Mouse (Mus musculus) embryonic facial prominence, embryonic 13.5 days (tissue): ENCODE results near the gene Vmo1. TPM values are rescaled to one million over a fixed set of nuclear protein-coding genes. Genes with fewer than 3 reads are reported as not detected.

Experiments
- ATAC-seq: fragments of 200-750 bp; cut with Nextera tagmentation; 2 replicates; pipeline ENCODE4 v1.8.0; 2017; ENCODE audit warnings: low read depth; ENCODE audit not compliant: insufficient number of reproducible peaks, insufficient read depth, low FRiP score, low TSS enrichment
- H3K27ac ChIP-seq: fragments of 300-500 bp; sonication (generic); 2 replicates; pipeline ENCODE4 v1.5.1; 2015; ENCODE audit warnings: moderate library complexity, mild to moderate bottlenecking, inconsistent platforms
- H3K27me3 ChIP-seq: fragments of 300-500 bp; sonication (generic); 2 replicates; pipeline ENCODE4 v1.6.1; 2015; ENCODE audit warnings: mild to moderate bottlenecking, inconsistent platforms
- H3K36me3 ChIP-seq: fragments of 300-500 bp; sonication (generic); 2 replicates; pipeline ENCODE4 v1.6.1; 2015; ENCODE audit warnings: mild to moderate bottlenecking, inconsistent platforms
- H3K4me1 ChIP-seq: fragments of 300-500 bp; sonication (generic); 2 replicates; pipeline ENCODE4 v1.6.1; 2015; ENCODE audit warnings: inconsistent platforms
- H3K4me2 ChIP-seq: fragments of 300-500 bp; sonication (generic); 2 replicates; pipeline ENCODE4 v1.6.1; 2015; ENCODE audit warnings: moderate library complexity, mild to moderate bottlenecking, inconsistent platforms
- H3K4me3 ChIP-seq: fragments of 300-500 bp; sonication (generic); 2 replicates; pipeline ENCODE4 v1.5.1; 2015; ENCODE audit warnings: mild to moderate bottlenecking, inconsistent platforms
- H3K9ac ChIP-seq: fragments of 300-500 bp; sonication (generic); 2 replicates; pipeline ENCODE4 v1.6.1; 2015; ENCODE audit warnings: mild to moderate bottlenecking, inconsistent platforms
- H3K9me3 ChIP-seq: fragments of 300-500 bp; sonication (generic); 2 replicates; pipeline ENCODE4 v1.6.1; 2016; ENCODE audit warnings: inconsistent platforms
- WGBS: fragments of 180-500 bp; shearing (Covaris S2); methylation state at CpG from one replicate; pipeline ENCODE4 v1.1.7; 2015; ENCODE audit warnings: mixed read lengths; 5-methylcytosine and 5-hydroxymethylcytosine counted together
- polyA plus RNA-seq: library from polyadenylated mRNA; unstranded; fragments of >200 nt; fragmentation: Nextera tagmentation; extraction: Ambion mirVana; gene quantifications from 2 replicates; pipeline ENCODE4 v1.2.1, GENCODE M21; 2015

The Vmo1 gene
- polyA plus RNA-seq, 1 experiment from 2014 or later = not detected

DNA sequence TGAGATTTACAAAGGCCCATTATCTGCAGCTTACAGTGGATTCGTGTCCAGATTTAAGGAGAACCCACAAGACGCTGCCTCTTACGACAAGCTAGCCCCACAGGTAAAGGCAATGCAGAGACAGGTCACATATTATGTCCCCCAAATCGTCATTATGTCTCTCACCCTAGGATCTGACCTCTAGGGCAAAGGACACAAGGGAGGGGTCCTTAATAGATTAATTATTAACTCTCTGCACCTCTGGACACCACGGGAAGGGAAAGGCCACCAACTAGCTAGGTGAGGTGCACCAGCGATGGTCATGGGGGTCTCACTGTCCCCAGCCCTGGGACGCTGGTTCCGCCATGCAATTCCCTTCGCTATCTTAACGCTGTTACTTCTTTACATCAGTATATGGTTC, 4.5 kb upstream of the Vmo1 start, which contains the start of gene Gltpd2:
TSS of gene Gltpd2 (plus strand) at position 274 of the 400 bp plus-strand sequence.
- peak within 1 kb of the TSS; percentile 40 for H3K4me3 ChIP-seq
- no peaks in the 10 kb centered on the region for H3K9me3 ChIP-seq
- no peak within 1 kb of the TSS for H3K27ac ChIP-seq
- WGBS = 78% methylated on average over 10 of the region's 10 CpGs
- no peak for ATAC-seq
- H3K27me3 ChIP-seq = peaks cover 13% of the 10 kb centered on the region
- peaks cover 13% of the 10 kb centered on the region for H3K4me1 ChIP-seq
- peak within 1 kb of the TSS; percentile 60 for H3K4me2 ChIP-seq
- no peaks in the 10 kb centered on the region for H3K36me3 ChIP-seq
- H3K9ac ChIP-seq = peak within 1 kb of the TSS; percentile 75

DNA sequence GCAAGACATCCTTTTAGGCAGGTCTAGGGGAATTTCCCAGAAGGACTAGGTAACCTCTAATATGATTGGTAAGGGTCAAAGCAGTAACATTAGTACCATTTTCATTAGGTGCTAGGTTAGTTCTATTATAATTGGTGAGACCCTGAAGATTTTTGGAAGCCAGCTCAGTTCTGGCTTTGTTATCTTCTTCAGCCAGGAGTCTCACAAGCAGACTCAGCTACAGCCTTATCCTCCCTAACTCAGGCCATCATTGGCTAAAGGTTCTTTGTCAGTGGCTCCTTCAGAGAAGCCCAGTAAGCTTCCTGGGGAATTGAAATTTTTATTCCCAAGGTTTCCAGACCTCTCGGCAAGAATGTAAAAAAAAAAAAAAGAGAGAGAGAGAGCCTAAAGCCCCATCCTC, 4.0 kb upstream of the Vmo1 start:
- Histone ChIP-seq H3K9ac (no peak overlapping the region), H3K4me1 (peaks cover 13% of the 10 kb centered on the region), H3K9me3 (no peaks in the 10 kb centered on the region), H3K36me3 (no peaks in the 10 kb centered on the region), H3K27ac (no peak overlapping the region), H3K27me3 (peaks cover 13% of the 10 kb centered on the region), H3K4me2 (no peak overlapping the region), H3K4me3 (no peak overlapping the region)
- no peak for ATAC-seq
- WGBS = 52% methylated on average over 1 of the region's 1 CpGs

DNA sequence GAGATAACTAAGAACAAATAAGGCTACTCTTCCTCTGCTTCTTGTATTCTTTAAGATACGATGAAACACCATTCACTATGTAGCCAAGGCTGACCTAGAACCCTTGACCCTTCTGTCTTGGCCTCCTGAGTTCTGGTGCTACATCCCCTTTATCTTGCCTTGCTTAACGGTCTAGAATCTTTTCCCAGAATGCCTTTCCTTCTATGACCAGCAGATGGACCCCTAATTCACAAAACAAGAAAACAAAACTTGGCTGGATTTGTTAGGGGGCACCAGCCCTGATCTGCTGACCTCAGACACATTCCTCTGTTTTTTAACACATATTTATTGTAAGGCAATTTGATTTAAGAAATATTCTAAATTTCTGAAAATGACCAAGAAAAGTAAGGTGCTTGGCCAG, 1.9 kb upstream of the Vmo1 start:
- Histone ChIP-seq H3K4me3 (no peak overlapping the region), H3K4me1 (peaks cover 13% of the 10 kb centered on the region), H3K4me2 (no peak overlapping the region), H3K9ac (no peak overlapping the region), H3K27ac (no peak overlapping the region), H3K9me3 (no peaks in the 10 kb centered on the region), H3K36me3 (no peaks in the 10 kb centered on the region), H3K27me3 (peaks cover 13% of the 10 kb centered on the region)
- 18% methylated on average over 2 of the region's 2 CpGs for WGBS
- no peak for ATAC-seq

DNA sequence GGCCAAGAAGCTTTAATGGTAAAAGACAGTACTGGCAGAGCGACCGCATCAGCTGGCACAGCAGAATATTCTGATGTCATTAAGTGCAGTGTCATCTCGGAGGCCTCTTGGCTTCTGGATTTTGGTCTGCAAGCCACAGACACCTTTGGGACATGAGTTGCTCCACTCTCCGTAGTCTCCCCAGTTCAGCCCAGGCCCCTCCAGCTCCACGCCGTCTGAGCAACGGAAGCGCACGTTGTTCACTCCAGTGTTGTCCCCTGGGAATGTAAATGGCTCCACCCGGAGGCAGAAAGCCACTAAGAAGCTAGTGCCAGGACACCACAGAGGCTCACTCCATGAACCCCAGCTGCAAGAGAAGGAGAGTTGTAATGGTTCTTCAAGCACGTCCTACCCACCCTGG, 896 bp downstream of the Vmo1 start:
- Histone ChIP-seq H3K9ac (no peak overlapping the region), H3K27me3 (no peaks in the 10 kb centered on the region; the same call in 1 of the 2 replicates), H3K4me1 (peaks cover 4% of the 10 kb centered on the region), H3K27ac (no peak overlapping the region; the same call in 1 of the 2 replicates), H3K4me2 (no peak overlapping the region), H3K4me3 (no peak overlapping the region), H3K36me3 (no peaks in the 10 kb centered on the region), H3K9me3 (no peaks in the 10 kb centered on the region)
- ATAC-seq = no peak
- WGBS = 52% methylated on average over 11 of the region's 11 CpGs

DNA sequence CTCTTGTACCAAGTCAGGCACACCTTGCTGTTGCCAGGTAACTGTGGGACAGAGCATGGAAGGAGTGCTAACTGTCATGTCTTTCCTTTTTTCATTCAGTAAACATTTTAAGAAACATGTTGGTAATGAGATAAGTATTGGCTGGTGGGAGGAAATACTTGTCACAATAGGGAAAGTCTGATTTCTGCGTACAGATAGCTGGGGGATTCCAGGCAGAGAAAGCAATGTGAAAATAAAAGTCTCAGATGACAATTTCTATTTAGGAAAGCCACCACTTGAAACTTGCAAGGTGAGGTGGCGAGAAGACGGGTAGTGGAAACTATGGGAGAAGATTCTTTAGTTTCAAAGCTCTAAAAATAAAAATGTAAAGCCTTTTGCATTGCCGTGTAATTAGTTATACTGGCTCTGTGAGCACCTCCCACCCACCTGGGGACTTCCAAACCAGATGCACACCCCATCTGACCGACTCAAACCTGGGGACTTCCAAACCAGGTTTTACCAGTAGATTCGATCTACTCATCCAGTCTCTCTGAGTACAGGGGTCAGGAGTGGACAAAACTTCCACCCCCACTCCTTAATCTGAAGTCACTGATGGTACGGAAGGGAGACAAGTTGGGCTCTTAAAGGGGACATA, 1.6 kb downstream of the Vmo1 start:
- H3K27ac ChIP-seq = no peak overlapping the region
- no peak for ATAC-seq
- H3K4me1 ChIP-seq = peaks cover 4% of the 10 kb centered on the region
- H3K36me3 ChIP-seq = no peaks in the 10 kb centered on the region
- H3K9ac ChIP-seq = no peak overlapping the region
- 64% methylated on average over 7 of the region's 7 CpGs for WGBS
- no peaks in the 10 kb centered on the region for H3K9me3 ChIP-seq
- no peaks in the 10 kb centered on the region; the same call in 1 of the 2 replicates for H3K27me3 ChIP-seq
- H3K4me2 ChIP-seq = no peak overlapping the region
- no peak overlapping the region for H3K4me3 ChIP-seq

DNA sequence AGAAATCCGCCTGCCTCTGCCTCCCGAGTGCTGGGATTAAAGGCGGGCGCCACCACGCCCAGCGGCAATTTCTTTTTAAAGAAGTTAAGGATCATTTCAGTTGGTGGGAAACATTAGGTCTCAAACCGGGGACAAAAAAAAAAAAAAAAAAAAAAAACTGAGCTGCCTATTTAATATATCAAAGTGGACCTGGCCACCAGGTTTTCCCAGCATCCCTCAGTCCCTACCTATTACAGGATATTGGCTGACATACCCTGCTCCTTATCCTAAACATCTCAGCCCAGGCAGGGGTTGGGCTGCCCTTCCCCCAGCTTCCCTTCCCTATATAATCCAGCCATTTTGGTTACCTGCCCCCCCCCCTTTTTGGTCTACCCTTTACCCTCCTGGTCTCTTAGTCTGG, 2.6 kb downstream of the Vmo1 start:
- WGBS = 86% methylated on average over 7 of the region's 7 CpGs
- H3K9me3 ChIP-seq = no peaks in the 10 kb centered on the region

DNA sequence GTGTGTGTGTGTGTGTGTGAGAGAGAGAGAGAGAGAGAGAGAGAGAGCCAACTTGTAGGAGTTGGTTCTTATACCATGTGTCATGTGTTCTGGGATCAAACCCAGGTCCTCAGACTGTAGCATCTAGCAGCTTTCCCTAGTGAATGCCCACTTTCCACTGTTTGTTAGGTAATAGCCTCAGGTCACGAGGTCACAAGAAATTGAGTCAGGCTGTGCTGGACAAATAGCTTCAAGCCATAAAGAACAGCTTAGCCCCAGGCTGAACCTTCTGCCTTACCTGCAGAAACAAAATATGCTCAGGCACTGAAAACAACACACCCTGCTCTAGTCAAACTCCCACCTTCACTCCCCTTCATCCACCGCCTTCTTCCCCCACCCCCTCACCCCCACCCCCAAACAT, 3.2 kb downstream of the Vmo1 start:
- Histone ChIP-seq H3K4me1 (peaks cover 4% of the 10 kb centered on the region), H3K36me3 (no peaks in the 10 kb centered on the region), H3K4me2 (no peak overlapping the region), H3K4me3 (no peak overlapping the region), H3K9ac (no peak overlapping the region), H3K9me3 (no peaks in the 10 kb centered on the region), H3K27ac (no peak overlapping the region), H3K27me3 (no peaks in the 10 kb centered on the region; the same call in 1 of the 2 replicates)
- no peak for ATAC-seq
- WGBS = 48% methylated on average over 2 of the region's 2 CpGs

More for the DNA sequence above, 2.6 kb downstream of the Vmo1 start:
- ATAC-seq = no peak
- Histone ChIP-seq H3K27ac (no peak overlapping the region), H3K27me3 (no peaks in the 10 kb centered on the region; the same call in 1 of the 2 replicates), H3K36me3 (no peaks in the 10 kb centered on the region), H3K4me3 (no peak overlapping the region), H3K4me1 (peaks cover 4% of the 10 kb centered on the region), H3K4me2 (no peak overlapping the region), H3K9ac (no peak overlapping the region)

DNA sequence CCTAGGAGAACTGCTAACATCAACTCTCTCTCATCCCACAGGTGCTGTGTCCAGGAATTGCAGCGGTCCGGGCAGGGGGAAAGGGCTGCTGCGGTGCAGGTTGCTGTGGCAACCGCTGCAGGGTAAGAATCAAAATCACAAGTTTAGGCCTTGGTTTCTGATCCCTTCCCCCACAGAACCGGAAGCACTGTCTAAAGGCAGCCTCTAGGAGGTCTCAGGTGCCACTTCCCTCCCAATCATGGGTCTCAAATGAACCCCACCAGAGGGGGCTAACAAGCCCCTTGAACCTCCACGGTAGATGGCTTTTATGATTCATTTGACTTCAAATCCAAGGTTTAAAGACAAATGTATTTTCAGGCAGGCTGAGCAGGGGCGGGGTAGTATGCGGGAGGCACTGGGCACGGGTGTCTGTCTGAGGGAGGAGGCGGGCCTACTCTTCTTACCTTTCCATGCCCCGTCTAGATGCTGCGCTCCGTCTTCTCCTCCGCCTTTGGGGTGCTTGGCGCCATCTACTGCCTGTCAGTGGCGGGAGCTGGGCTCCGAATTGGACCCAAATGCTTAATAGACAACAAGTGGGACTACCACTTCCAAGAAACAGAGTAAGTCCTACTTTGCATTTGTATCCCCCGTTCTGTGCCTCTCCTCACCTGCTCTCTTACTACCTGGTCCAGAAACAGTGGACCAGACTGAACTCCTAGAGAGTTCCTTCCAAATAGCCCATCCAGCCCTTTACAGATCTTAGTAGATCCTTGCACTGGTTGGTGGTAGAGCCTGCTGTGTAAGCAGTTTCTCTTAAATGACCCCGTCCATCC, 4.5 kb downstream of the Vmo1 start:
- Histone ChIP-seq H3K27ac (no peak overlapping the region), H3K9ac (0 out of 2 replicates have a peak overlapping the region, but pooled peaks have one; percentile 40), H3K4me1 (peaks cover 4% of the 10 kb centered on the region), H3K4me3 (peak overlapping the region; percentile 19; the same call in 1 of the 2 replicates), H3K36me3 (no peaks in the 10 kb centered on the region), H3K4me2 (peak overlapping the region; percentile 52), H3K27me3 (no peaks in the 10 kb centered on the region; the same call in 1 of the 2 replicates), H3K9me3 (no peaks in the 10 kb centered on the region)
- ATAC-seq = peak; percentile 65; the same call in 1 of the 2 replicates
- WGBS = 9% methylated on average over 19 of the region's 19 CpGs

DNA sequence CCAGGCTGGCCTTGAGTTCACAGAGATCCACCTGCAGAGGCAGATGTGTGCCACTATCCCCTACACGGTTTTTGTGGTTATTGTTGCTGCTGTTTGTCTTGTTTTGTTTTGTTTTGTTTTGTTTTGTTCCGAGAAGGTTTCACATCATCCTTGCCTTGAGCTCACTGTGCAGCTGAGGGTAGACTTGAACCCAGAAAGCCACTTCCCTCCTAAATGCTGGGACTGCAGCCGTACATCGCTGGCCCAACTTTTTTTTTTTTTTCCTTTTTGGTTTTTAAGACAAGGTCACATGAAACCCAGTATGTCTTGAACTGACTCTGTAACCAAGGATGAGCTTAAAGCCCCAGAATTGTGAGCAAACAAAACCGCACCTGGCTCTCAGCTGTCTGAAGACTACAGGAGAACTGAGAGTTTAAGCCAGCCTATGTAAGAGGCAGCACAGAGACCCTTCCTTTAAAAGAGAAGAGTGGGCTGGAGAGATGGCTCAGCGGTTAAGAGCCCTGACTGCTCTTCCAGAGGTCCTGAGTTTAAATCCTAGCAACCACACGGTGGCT, 7.4 kb downstream of the Vmo1 start:
- Histone ChIP-seq H3K9me3 (no peaks in the 10 kb centered on the region), H3K4me3 (no peak overlapping the region), H3K4me2 (no peak overlapping the region), H3K9ac (no peak overlapping the region), H3K27ac (no peak overlapping the region), H3K4me1 (peaks cover 4% of the 10 kb centered on the region), H3K27me3 (no peaks in the 10 kb centered on the region), H3K36me3 (no peaks in the 10 kb centered on the region)
- ATAC-seq = no peak
- WGBS = 69% methylated on average over 7 of the region's 7 CpGs

DNA sequence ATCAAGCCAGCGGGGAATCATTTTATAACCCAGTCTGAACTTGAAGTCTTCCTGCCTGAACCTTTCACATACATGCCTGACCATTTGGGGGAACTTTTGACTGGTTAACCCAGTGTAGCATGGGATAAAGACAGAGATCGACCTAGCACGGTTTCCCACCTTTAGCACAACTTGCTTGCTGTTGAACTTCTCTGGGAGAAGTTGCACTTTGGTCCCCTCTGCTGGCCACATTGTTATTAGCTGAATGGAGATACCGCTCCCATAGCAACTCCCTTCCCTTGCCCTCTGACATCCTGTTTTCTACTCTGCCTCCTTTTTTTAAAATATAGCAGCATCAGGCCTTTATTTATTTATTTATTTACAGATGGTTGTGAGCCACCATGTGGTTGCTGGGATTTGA, 8.0 kb downstream of the Vmo1 start:
- no peak overlapping the region for H3K4me3 ChIP-seq
- WGBS = 20% methylated on average over 4 of the region's 4 CpGs
- H3K9ac ChIP-seq = no peak overlapping the region
- H3K27me3 ChIP-seq = no peaks in the 10 kb centered on the region
- no peak overlapping the region for H3K27ac ChIP-seq
- H3K4me2 ChIP-seq = no peak overlapping the region
- no peaks in the 10 kb centered on the region for H3K9me3 ChIP-seq
- peaks cover 4% of the 10 kb centered on the region for H3K4me1 ChIP-seq
- H3K36me3 ChIP-seq = no peaks in the 10 kb centered on the region
- no peak for ATAC-seq

DNA sequence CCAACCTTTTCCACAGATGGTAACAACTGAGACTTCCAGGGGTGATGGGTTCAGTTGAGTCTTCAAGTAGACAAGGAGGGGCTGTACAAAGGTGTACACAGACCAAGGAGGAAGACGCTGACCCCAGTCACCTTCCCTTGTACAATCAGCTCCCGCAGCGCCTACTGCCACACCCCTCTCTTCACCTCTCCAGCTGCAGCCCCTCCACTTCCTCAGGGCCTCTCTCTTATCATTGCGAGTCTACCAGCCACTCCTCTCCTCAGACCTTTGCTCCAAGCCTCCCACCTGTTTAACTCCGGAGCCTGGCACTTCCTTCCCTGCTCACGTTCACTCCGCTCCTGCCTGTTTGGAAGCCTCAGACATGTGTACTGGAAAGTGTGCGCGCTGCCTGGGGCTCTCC, 9.4 kb downstream of the Vmo1 start, which contains the start of gene Tm4sf5:
TSS of gene Tm4sf5 (plus strand) at position 275 of the 400 bp plus-strand sequence.
- Histone ChIP-seq H3K4me3 (no peak within 1 kb of the TSS), H3K27me3 (no peaks in the 10 kb centered on the region), H3K4me2 (no peak within 1 kb of the TSS), H3K27ac (no peak within 1 kb of the TSS), H3K9me3 (no peaks in the 10 kb centered on the region), H3K9ac (no peak within 1 kb of the TSS), H3K4me1 (peaks cover 4% of the 10 kb centered on the region), H3K36me3 (no peaks in the 10 kb centered on the region)
- no peak for ATAC-seq
- 71% methylated on average over 9 of the region's 9 CpGs for WGBS
